Mouse (Mus musculus) cerebellum, adult 9-11 months (tissue): ENCODE measurements at regions not wholly inside any gene's neighbourhood (a gene's known extent, or its start where the extent isn't known, plus 50 kb on each side); places are given as distances from the start of the nearest gene placed in this dataset.

ENCODE experiments used
- DNase-seq: peaks from one replicate; pipeline ENCODE4 v3.0.0; 2022

DNA sequence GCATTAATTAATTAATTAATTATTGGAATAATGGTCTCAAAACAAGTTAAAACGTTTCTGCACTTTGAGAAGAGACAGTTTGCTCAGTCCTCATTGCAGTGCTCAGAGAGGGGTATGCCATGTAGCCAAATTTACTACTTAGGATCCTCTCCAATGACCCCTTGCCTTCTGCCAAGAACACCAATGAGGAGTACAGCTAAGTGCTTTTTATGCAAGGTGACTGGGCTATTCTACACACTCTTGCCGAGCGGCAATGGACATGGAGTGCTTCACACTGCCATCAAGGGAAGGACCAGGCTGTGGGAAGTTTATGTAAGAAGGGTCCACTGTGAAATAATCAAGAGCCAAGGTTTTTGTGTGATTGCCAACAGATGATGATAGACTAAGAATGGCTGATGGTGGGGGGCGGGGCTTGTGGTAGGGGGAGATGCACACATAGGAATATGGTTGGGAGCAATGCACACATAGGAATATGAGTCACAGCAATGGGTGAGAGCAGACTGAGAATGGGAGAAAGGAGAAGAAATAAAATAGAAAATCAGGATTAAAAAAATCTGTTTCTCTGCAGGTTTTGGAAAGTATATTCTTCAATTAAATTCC is 70.9 kb upstream of the Adgrl4 start:
- DNase-seq, result no peak

DNA sequence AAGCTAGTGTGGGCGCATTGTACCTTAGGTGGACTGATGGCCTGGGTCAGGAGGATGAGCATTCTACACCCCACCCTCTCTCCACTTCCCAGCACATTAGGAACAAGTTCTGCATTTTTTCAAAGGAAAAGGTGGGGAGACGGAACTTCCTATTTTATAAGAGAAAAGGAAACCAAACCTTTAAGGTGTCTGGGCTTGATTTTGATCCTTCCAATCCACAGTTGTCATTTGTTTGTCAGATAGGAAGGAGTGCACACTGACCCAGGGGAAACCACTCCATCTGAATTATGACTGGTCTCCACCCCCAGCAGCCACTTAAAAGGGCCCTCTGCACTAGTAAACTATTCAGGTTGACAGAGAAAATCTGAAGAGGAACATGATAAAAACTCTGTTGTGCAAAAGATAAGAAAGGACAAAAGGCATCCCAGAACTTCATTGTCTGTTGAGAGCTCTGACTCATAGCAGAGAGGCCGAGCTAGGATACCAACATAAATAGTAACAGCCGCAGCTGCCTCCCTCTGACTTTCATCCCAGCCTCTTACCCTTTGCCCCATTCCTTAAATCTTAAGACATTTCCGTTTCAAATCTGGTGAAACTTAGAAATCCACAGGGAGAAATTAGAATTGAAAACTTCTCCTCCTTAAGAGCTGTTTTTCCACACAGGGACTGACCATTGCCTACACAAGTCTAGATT is 54.2 kb upstream of the Adgrl4 start:
- no peak for DNase-seq

DNA sequence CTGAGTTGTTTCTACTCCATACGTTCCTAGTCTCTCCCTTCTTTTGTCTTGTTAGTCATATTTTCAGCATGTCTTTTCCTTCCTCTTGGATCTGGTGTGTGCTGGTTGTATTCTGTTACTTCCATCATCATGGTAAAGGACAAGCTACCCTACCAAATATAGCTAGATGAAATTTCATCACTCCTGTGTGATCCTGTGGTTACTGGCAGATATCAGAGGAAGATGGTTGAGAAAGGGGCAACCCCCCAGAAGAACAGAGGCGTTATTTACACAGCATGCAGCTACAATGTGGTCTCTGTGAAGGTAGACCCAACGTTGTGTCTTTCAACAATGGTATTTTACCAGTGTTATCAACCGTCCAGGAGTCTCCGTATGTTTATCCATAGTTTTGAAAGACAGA is 52.8 kb upstream of the Adgrl4 start:
- DNase-seq, result no peak

DNA sequence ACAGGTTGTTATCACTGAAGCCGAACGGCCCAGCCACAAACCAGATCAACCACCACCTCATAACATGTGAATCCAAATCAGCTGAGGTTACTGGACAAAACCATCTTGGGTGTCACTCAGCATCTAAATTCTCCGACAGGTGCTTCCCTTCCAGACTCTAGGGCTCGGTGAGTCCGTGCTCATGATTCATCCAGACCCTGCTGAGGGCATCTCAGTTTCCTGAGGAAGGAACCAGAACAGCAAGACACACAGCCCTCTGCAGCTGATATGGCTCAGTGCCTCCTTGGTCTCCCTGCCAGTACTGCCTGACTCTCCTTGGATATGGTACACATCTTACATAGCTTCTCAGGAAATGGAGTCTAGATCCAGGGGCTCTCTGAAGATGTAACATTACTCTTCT is 51.6 kb upstream of the Adgrl4 start:
- no peak for DNase-seq
